Comparison of ENCODE assay signal across 21 mouse cellular contexts in the genomic region with DNA sequence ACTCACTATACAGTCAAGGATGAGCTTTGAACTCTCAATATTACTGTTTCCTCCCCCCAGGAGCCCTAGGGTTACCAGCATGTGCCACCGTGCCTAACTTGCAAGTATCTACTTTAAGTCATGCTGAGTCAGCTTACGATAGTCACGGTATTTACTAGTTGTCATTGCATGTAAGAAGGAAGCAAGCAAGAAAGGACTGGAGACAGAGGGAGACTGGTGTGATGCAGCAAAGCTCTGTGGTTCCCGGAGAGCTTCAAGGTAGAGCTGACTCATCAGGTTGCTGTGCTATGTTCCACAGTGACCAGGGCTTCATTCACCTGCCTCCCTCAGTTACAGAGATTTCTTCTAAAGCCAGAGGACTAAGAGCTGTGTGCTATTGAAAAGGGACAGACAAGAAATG.
DNase-seq lines count a peak whose midpoint lies in the region; ATAC-seq lines count a peak whose summit lies in the region.
"Had no signal": no experiment of that assay in that cellular context is flagged by ENCODE, and none has a peak within 500 bp of the region (broad histone marks: within the 10 kb centered on the region; RNA-seq: fewer than 3 reads in every experiment).

No protein-coding gene starts in this region.

- intact Hi-C loops in heart, postnatal 14 days (cut with DNase I) = no loop called here

- peak; percentile 50 for DNase-seq in heart, adult 11 months
- no peak for DNase-seq in heart, postnatal 14 days
- DNase-seq in 416B (ENCODE audit: low read depth) = peak; percentile 43
- no peak for DNase-seq in embryo, embryonic 9.5 days (ENCODE audit: extremely low spot score)
- DNase-seq in adrenal gland, postnatal 4 days (ENCODE audit: low spot score in 2 of 2) = no peak
- DNase-seq: adrenal gland, adult 8-10 months; adrenal gland, postnatal 14 days; adrenal gland, postnatal 36 days; cerebellum, adult 11 months; cerebellum, adult 18-20 months; cerebellum, adult 8-10 months; cerebellum, adult 9-11 months; cerebellum, postnatal 14 days; cerebellum, postnatal 36 days; embryo, embryonic 11 days; forebrain, postnatal 0 days had no signal

- peak; percentile 43 to 58 for ATAC-seq in hematopoietic stem cell, adult 5-6 weeks (replicated peaks in 1 of 2; ENCODE audit: insufficient read depth in 1 of 2, low FRiP score in 2 of 2, low TSS enrichment in 1 of 2, low read depth in 1 of 2, poor library complexity in 2 of 2, severe bottlenecking in 2 of 2)
- ATAC-seq: activated CD4-positive, CD25-positive, alpha-beta regulatory T cell, adult 4 months; forebrain, embryonic 13.5 days; forebrain, embryonic 15.5 days; forebrain, postnatal 0 days; Patski had no signal

Comparison
In these comparisons a context has a peak if more than half of its experiments do, and no peak if none do; other contexts are left out.
1. DNase-seq: peak in heart, adult 11 months (single experiment) and 416B (single experiment); none in heart, postnatal 14 days (0 of 2), embryo, embryonic 9.5 days (single experiment) and adrenal gland, postnatal 4 days (0 of 2).